Mouse (Mus musculus) sigmoid colon, adult 10 weeks (tissue): ENCODE data around the gene Mafg. TPM values are rescaled to one million over a fixed set of nuclear protein-coding genes. Genes with fewer than 3 reads are reported as not detected.

Source experiments
- polyA plus RNA-seq: library from polyadenylated mRNA; stranded (reverse); fragments of 350-450 nt; fragmentation: Illumina TruSeq; extraction: RNeasy Lipid Tissue Mini Kit (QIAGEN cat#74804); gene quantifications from one replicate; pipeline ENCODE4 v1.2.3, GENCODE M21; 2014; ENCODE audit warnings: low read depth, low replicate concordance

Mafg gene
- 13.6 TPM for polyA plus RNA-seq

DNA sequence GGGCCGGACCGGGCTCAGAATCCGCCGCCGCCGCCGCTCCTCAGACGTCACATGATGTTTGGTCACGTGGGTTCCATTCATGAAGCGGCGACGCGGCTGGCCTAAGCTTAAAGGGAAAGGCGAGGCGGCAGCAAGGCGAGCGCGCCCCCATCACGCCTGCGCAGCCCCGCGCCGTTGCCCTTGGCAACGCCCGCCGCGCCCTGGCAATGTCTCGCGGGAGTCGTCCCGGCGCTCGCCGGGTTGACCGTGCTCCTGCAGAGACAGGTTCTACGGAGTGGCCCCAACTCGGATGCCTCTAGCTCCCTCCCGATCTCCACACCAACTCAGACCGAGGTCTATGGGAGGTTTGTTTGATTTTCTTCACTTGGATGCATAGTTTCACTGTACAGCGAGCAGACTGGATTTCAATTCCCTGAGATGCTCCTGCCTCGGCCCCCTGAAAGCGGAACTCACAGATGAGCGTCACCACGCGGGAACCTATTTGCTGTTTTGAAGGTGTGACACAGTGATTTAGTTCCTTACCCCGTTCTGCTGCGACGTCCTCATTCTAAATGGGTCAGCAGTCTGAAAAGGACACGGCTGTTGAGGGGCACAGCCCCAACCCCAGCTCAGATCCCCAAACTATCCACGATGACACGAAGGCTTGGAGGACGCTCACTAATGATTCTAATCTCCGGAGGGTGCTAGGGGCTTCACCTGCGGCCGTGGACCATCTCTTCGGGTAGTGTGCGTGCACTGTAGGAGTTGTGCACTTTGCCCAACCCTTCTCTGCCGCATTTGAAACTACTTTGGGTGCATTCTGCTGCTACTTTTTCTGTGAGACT, at the start of gene Mafg:
TSS of gene Mafg (minus strand) at position 81 of the 824 bp plus-strand sequence.

GRCm38 (mm10) chr11:120672687-120673593, 39.5 kb upstream of the Mafg start, which contains the start of gene Aspscr1:
Gene Aspscr1, plus strand, starts transcription at chr11:120672973.

DNA sequence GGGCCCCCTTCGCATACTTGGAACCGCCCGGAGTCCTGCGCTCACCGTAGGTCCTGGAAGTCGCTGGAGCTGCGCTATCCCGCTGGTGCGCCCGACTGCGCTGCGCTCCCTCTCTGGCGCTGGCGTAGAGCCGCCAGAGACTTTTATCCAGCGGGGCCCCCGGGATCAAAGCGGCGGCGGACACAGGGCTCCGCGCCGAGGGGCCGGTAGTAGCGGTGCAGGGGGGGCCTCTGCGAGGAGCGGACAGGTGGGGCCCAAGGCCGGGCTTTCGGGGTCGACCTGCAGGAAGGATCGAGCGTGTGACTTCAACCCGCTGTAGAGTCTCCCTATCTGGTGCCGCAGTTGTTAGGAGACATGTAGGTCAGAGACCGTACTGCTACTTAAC, 27.7 kb upstream of the Mafg start, which contains the start of gene Notum:
TSS of gene Notum (minus strand) at position 100 of the 385 bp plus-strand sequence.

GRCm38 (mm10) chr11:120648001-120648476, 14.6 kb upstream of the Mafg start, which contains the start of gene Myadml2:
Gene Myadml2, minus strand, starts transcription at chr11:120648158.

DNA sequence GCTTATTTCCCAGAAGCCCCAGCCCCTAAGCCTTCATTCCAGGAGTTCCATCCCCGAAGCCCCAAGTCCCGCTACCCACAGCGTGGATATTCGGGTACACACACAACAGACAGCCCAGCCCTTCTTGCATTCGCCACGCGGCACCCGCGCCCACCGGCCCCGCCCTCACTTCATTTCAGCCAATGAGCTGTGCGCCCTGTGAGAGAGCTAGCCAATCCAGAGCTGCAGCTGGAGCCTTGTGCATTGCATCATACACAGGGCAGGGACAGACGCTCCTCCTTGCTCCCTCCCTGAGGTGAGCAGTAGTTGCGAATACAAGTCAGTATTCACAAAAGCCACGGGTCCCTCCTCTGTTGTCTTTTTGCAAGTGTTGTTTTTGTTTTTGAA, 10.2 kb upstream of the Mafg start, which contains the start of gene Pycr1:
TSS of gene Pycr1 (minus strand) at position 169 of the 387 bp plus-strand sequence.

DNA sequence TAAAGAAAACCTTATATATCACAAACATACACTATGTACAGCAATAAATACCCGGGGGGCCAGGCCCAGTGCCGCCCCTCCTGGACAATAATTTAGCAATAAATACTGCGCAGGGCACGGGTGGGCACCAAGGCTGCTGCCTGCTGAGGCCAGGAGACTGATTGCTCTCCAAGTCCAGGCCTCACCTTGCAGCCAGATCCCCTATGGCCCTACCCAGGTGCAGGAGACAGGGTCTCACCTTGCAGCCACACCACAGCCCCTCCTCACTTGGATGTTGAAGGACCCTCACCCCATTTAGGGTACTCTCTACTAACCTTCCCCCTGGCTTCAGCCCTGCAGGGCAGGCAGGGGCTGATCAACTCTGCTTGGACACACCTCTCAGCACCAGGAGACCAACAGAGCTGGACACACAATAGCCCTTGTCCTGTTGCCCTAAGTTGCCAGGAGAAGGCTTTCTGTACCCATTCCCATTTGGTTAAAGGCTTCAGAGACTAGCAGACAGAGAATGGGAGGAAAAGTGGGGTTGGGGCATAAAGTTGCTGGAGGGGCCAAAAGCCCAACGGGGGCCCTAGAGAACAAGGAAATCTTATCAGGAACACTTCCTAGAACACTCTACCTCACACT, 8.1 kb downstream of the Mafg start, which contains the start of gene Sirt7:
TSS of gene Sirt7 (minus strand) at position 89 of the 624 bp plus-strand sequence.

DNA sequence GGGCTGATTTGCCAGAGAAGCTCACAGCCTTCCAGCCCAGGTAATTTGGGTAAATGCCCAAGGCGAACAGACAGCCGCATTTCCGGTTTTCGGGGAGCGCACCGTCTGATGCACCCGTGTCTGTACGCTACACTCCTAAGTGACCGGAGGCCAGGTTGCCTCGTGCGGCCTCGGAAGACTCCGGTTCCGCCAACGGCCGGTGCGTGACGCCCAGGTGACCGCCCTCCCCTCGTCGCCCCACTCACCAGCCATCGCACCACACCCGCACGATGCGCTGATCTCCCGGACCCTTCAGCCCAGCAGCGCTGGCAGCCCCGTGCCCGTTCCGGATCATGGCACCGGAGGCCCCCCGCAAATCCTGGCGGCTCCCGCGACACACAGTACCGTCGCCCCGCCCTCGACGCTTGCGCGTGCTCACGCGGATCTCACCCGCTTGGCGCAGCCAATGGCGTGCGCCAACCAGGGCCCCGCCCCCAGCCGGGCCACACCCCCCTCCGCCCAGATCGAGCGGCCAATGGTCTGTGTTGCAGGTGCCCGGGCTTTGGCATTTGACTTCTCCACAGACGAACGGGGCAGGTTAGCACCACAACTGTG, 15.8 kb downstream of the Mafg start, which contains the start of gene Pcyt2:
TSS of gene Pcyt2 (minus strand) at position 418 of the 594 bp plus-strand sequence.

DNA sequence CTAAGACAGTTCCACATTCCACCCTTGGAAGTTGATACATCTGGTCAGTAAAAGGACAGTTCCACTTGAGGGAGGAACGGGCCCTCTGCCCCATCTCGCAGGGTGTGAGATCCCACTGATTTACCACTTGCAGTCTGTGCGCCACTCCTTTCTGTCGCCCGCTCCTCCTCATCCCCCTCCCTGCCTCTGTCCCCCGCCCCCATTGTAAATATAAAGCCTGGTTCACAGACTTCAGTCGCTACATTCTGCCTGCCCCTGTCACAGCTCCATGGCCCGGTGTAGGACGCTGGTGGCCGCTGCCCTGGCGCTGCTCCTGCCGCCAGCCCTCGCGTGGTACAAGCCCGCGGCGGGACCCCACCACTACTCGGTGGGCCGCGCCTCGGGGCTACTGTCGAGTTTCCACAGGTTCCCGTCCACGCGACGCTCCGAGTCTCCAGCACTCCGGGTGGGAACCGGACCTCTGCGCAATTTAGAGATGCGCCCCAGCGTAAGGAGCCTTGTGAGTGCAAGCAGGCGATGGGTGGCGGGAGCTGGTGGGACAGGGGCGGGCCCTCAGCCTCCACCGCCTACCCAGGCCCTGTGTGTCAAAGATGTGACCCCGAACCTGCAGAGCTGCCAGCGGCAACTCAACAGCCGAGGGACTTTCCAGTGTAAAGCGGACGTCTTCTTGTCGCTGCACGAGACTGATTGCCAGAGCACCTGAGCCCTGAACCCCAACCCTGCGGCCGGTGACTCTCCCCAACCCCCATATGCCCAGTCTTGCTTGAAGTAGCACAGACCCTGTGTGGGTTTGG, 25.0 kb downstream of the Mafg start, which contains the start of gene Npb:
TSS of gene Npb (plus strand) at position 237 of the 794 bp plus-strand sequence.

DNA sequence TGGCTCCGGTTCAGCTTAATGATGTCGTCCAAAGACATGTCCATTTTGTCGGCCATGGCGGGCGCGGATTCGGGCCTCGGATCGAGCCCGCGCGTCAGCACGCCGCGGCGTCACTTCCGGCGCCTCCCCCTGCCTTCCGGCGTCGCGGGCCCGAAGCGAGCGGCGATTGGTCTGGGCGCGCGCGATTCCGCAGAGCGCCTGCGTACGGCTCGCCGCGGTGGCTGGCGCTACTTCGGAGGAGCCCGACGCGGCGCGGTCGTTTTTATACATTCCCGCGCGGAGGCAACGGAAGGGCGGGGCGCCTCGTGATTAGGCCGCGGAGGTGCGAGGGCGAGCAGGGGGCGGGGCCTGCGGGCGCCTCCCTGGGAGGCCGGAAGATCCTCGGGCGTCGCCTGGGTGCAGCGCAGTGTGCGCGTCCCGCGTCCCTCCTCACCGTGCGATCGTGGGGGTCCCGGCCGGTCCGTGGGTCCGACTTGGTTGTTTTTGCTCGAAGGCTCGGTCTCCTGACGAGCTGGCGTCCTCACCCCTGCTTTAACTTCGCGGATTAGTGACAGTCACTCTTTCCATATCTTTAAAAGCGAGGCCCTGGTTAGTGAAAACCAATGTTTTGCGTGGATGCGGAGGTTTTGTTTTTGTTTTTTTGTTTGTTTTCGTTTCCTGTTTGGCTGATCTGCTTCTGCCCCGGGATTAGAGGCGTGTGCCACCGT, 35.0 kb downstream of the Mafg start, which contains the start of the genes Alyref and Anapc11:
TSS of gene Alyref (minus strand) at position 83 of the 707 bp plus-strand sequence.
TSS of gene Anapc11 (plus strand) at position 139 of the 707 bp plus-strand sequence.

DNA sequence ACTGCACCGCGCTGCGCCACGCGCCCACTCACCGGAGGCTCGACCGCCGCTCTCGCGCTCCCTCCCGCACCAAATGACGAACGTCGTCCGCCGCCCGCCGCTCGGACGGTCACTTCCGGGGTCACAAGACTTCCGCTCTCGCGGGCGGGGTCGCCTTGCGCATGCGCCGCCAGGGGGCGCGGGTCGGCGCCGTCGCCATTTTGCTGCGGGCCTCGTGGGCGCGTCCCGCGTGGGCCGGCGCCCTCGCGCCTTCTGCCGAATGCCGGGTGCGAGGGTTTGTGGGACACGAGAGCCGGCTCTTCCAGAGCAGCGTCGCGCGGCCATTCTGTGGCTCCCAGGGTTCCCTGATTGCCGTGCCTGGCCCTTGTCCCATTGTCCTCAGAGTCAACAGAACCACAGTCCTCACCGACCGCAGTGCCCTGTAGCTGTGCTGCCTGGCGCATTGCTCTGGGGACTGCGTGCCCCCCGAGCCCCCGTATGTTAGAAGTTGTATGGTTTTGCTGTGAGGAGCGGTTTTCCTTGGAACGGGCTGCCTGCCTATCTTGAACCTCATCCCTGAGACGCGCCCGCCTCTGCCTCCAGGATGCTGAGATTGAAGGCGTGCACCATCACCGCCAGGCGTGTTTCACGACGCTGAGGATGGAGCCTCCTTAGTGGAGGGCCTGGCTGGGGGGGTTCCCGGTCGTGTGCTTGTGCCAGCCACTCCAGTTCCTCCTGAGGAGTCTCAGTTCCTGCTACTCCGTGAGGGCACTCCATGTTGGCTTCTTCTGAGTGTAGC, 51.7 kb downstream of the Mafg start, which contains the start of gene Arhgdia:
TSS of gene Arhgdia (minus strand) at position 135 of the 778 bp plus-strand sequence.

Other genes starting within 250 kb of the Mafg start
- gene Nploc4, start 195.9 kb downstream of the Mafg start, polyA plus RNA-seq: 13.2 TPM
- gene Tspan10, start 191.0 kb downstream of the Mafg start, polyA plus RNA-seq: not detected
- gene Pde6g, start 180.1 kb downstream of the Mafg start, polyA plus RNA-seq: not detected
- gene Oxld1, start 175.5 kb downstream of the Mafg start, polyA plus RNA-seq: 0.63 TPM
- gene Ccdc137, start 175.5 kb downstream of the Mafg start, polyA plus RNA-seq: 12.7 TPM
- gene Arl16, start 166.0 kb downstream of the Mafg start, polyA plus RNA-seq: 10.9 TPM
- 4.1 TPM for gene Mrpl12, start 149.0 kb downstream of the Mafg start, polyA plus RNA-seq
- 1.6 TPM for gene Slc25a10, start 141.8 kb downstream of the Mafg start, polyA plus RNA-seq
- gene Gcgr, start 102.9 kb downstream of the Mafg start, polyA plus RNA-seq: not detected
- not detected for gene Mcrip1, start 83.9 kb downstream of the Mafg start, polyA plus RNA-seq
- gene Ppp1r27, start 82.5 kb downstream of the Mafg start, polyA plus RNA-seq: not detected
- 172 TPM for gene P4hb, start 60.3 kb downstream of the Mafg start, polyA plus RNA-seq
- gene Arhgdia, start 52.0 kb downstream of the Mafg start, polyA plus RNA-seq: 30.1 TPM
- 24.4 TPM for gene Alyref, start 35.2 kb downstream of the Mafg start, polyA plus RNA-seq
- gene Anapc11, start 35.2 kb downstream of the Mafg start, polyA plus RNA-seq: 13.5 TPM
- gene Npb, start 25.1 kb downstream of the Mafg start, polyA plus RNA-seq: not detected
- gene Pcyt2, start 15.7 kb downstream of the Mafg start, polyA plus RNA-seq: 14.6 TPM
- 13.4 TPM for gene Sirt7, start 8.4 kb downstream of the Mafg start, polyA plus RNA-seq
- gene Pycr1, start 10.2 kb upstream of the Mafg start, polyA plus RNA-seq: 5.8 TPM
- not detected for gene Myadml2, start 14.6 kb upstream of the Mafg start, polyA plus RNA-seq
- gene Notum, start 27.6 kb upstream of the Mafg start, polyA plus RNA-seq: not detected
- gene Aspscr1, start 39.4 kb upstream of the Mafg start, polyA plus RNA-seq: 2.6 TPM
- 1.8 TPM for gene Cenpx, start 80.1 kb upstream of the Mafg start, polyA plus RNA-seq
- 0.66 TPM for gene Lrrc45, start 80.3 kb upstream of the Mafg start, polyA plus RNA-seq
- gene Rac3, start 87.9 kb upstream of the Mafg start, polyA plus RNA-seq: not detected
- 0.76 TPM for gene Dcxr, start 93.7 kb upstream of the Mafg start, polyA plus RNA-seq
- 1.1 TPM for gene Cbr2, start 98.5 kb upstream of the Mafg start, polyA plus RNA-seq
- gene Hmga1b, start 129.2 kb upstream of the Mafg start, polyA plus RNA-seq: not detected
- 0.54 TPM for gene Rfng, start 150.6 kb upstream of the Mafg start, polyA plus RNA-seq
- gene Gps1, start 150.7 kb upstream of the Mafg start, polyA plus RNA-seq: 5.2 TPM
- 4.3 TPM for gene Dus1l, start 162.8 kb upstream of the Mafg start, polyA plus RNA-seq
- 2.1 TPM for gene Fasn, start 190.9 kb upstream of the Mafg start, polyA plus RNA-seq